Mouse (Mus musculus): ENCODE measurements around the gene Myo7a.

DNA sequence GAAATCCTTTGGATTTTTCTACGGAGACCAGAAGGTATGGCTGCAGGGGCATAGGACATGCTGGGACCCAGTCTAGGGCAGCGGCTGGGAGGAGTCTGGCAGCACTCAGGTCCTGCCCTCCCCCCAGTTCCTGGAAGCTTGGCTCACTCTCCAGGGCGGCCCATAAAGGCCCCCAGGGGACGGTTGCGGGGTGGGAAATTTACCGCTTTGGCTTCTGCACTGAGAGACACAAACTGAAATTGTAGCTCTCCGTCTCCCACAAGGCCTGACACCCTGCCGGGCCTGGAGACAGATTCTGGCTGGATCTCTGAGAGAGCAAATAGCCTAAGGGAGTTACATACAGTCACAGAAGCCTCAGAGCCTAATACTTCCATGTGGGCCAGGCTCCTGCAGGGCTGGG lies 33.1 kb upstream of the Myo7a start:
- no peak for TF ChIP-seq EP300 (IDR thresholded peaks at IDR 0.05)
- TF ChIP-seq CTCF (IDR thresholded peaks at IDR 0.05), result no peak

Measured in lung, postnatal 0 days (tissue).